Mouse (Mus musculus): ENCODE data around the gene Lrrc37a.

DNA sequence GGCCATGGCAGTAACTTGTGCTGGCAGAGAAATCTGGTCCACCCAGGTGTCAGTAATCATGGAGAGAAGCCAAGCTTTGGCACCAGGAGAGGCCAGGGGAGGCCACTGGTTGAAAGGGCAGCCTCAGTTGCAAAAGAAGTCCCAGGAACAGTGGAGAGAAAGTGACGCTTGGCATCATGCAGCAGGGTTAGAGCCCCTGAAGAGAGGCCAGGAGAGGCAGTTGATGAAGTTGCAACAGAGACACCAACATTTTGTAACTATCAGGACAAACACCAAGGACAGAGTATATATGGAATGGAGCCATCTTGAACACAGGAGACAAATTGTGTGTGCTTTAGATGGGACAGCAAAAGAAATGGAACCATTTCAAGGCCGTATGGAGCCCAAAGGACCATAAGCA is 7.7 kb upstream of the Lrrc37a start:
- no peak for TF ChIP-seq CTCF (IDR thresholded peaks at IDR 0.05; ENCODE audit: borderline replicate concordance, control insufficient read depth, extremely low read depth, insufficient read depth, low read length, poor library complexity)
- TF ChIP-seq POLR2A (IDR thresholded peaks at IDR 0.05; ENCODE audit: control insufficient read depth, extremely low read depth, insufficient read depth, low read length, poor library complexity) = no peak
